16 mouse cellular contexts compared by ENCODE assay signal in genomic region chr8:111968541-111968940, GRCm38 (mm10).
"Had no signal": no experiment of that assay in that cellular context is flagged by ENCODE, and none has a peak within 500 bp of the region (broad histone marks: within the 10 kb centered on the region; RNA-seq: fewer than 3 reads in every experiment).

No protein-coding gene starts in this region.

- H3K27ac ChIP-seq: liver, embryonic 14.5 days; midbrain, embryonic 10.5 days; midbrain, embryonic 13.5 days; midbrain, embryonic 15.5 days; neural tube, embryonic 12.5 days had no signal

- H3K4me3 ChIP-seq: midbrain, embryonic 10.5 days; midbrain, embryonic 13.5 days; midbrain, embryonic 15.5 days; myocyte; neural tube, embryonic 12.5 days had no signal

- DNase-seq: lung, adult 18-20 months; lung, embryonic 14.5 days; lung, postnatal 10 days; lung, postnatal 4 days; right cerebral cortex, postnatal 14 days; right cerebral cortex, postnatal 4 days; spleen, adult 18-20 months; thymus, adult 18-20 months; thymus, postnatal 14 days; thymus, postnatal 36 days had no signal

- H3K9me3 ChIP-seq: midbrain, embryonic 13.5 days; midbrain, embryonic 15.5 days; neural tube, embryonic 12.5 days had no signal

- H3K4me1 ChIP-seq: midbrain, embryonic 13.5 days; midbrain, embryonic 15.5 days; neural tube, embryonic 12.5 days had no signal

- H3K9ac ChIP-seq: liver, embryonic 14.5 days; lung, embryonic 14.5 days; midbrain, embryonic 13.5 days; midbrain, embryonic 15.5 days; neural tube, embryonic 12.5 days had no signal

- H3K27me3 ChIP-seq: midbrain, embryonic 13.5 days; midbrain, embryonic 15.5 days; neural tube, embryonic 12.5 days had no signal

- ATAC-seq: midbrain, embryonic 13.5 days; midbrain, embryonic 15.5 days had no signal

- H3K4me2 ChIP-seq: lung, embryonic 14.5 days; midbrain, embryonic 13.5 days; midbrain, embryonic 15.5 days; neural tube, embryonic 12.5 days had no signal
